Mouse (Mus musculus) small intestine, adult 2 months (tissue): ENCODE data around the gene Pfkl. TPM values are rescaled to one million over a fixed set of nuclear protein-coding genes. Genes with fewer than 3 reads are reported as not detected.
A peak's percentile ranks its signal among the peaks of the same experiment; 100 is the strongest.

ENCODE experiments used
- H3K27ac ChIP-seq: fragments of 200-500 bp; 2 replicates; pipeline ENCODE4 v1.5.1; 2012; ENCODE audit warnings: low read depth, low read length, control low read depth, inconsistent platforms; ENCODE audit not compliant: insufficient read depth
- H3K27me3 ChIP-seq: fragments of 200-500 bp; 2 replicates; pipeline ENCODE4 v1.6.1; 2012; ENCODE audit warnings: mild to moderate bottlenecking, moderate library complexity, low read length, inconsistent platforms; ENCODE audit not compliant: control insufficient read depth, insufficient read depth
- H3K36me3 ChIP-seq: fragments of 200-500 bp; 2 replicates; pipeline ENCODE4 v1.6.1; 2012; ENCODE audit warnings: mild to moderate bottlenecking, low read length, control low read depth, inconsistent platforms; ENCODE audit not compliant: control insufficient read depth, insufficient read depth
- H3K4me1 ChIP-seq: fragments of 200-500 bp; 2 replicates; pipeline ENCODE4 v1.6.1; 2012; ENCODE audit warnings: low read length, inconsistent platforms, mixed read lengths; ENCODE audit not compliant: control insufficient read depth, insufficient read depth, insufficient read length
- H3K4me3 ChIP-seq: fragments of 200-500 bp; 2 replicates; pipeline ENCODE4 v1.5.1; 2012; ENCODE audit warnings: low read depth, mild to moderate bottlenecking, control low read depth, inconsistent platforms, low read length, moderate library complexity
- CTCF ChIP-seq: fragments of 200-500 bp; IDR thresholded peaks from 2 replicates; pipeline ENCODE4 v1.5.1; 2012; ENCODE audit warnings: low read depth, mild to moderate bottlenecking, control low read depth, inconsistent platforms, low read length, moderate library complexity, mixed read lengths; ENCODE audit not compliant: insufficient replicate concordance, insufficient read length; ENCODE audit errors: extremely low read depth
- POLR2A ChIP-seq: fragments of 200-500 bp; IDR thresholded peaks from 2 replicates; pipeline ENCODE4 v1.6.1; 2012; ENCODE audit warnings: low read depth, mild to moderate bottlenecking, control low read depth, inconsistent platforms, low read length, moderate library complexity
- WGBS: fragments of 180-500 bp; shearing (Covaris S2); methylation state at CpG from one replicate; pipeline ENCODE4 v1.1.7; 2018; 5-methylcytosine and 5-hydroxymethylcytosine counted together
- polyA plus RNA-seq: library from polyadenylated mRNA; depleted of rRNA; stranded (reverse); fragments of >200 nt; gene quantifications from 2 replicates; pipeline ENCODE4 v1.2.3, GENCODE M21; 2012

Pfkl gene
- polyA plus RNA-seq, 1 experiment: 31.2 TPM

GRCm38 (mm10) chr10:78010335-78010734 lies 452 bp upstream of the Pfkl start:
- peaks cover 11% of the 10 kb centered on the region for H3K4me1 ChIP-seq
- no peaks in the 10 kb centered on the region for H3K27me3 ChIP-seq
- H3K4me3 ChIP-seq: peak overlapping the region; percentile 31
- H3K36me3 ChIP-seq: no peaks in the 10 kb centered on the region
- H3K27ac ChIP-seq: no peak overlapping the region
- 7% methylated on average over 10 of the region's 10 CpGs for WGBS
- TF ChIP-seq CTCF (no peak), POLR2A (no peak)

GRCm38 (mm10) chr10:78009184-78009944 lies 519 bp downstream of the Pfkl start:
- H3K4me1 ChIP-seq: peaks cover 18% of the 10 kb centered on the region

GRCm38 (mm10) chr10:78008169-78008568 lies 1.7 kb downstream of the Pfkl start:
- Histone ChIP-seq H3K36me3 (no peaks in the 10 kb centered on the region), H3K27ac (no peak overlapping the region), H3K4me3 (no peak overlapping the region), H3K4me1 (peaks cover 20% of the 10 kb centered on the region), H3K27me3 (no peaks in the 10 kb centered on the region)
- TF ChIP-seq POLR2A (no peak), CTCF (no peak)
- 83% methylated on average over 3 of the region's 3 CpGs for WGBS

More at GRCm38 (mm10) chr10:78009184-78009944, 519 bp downstream of the Pfkl start:
- H3K27me3 ChIP-seq: no peaks in the 10 kb centered on the region
- WGBS: under 1% methylated on average over 59 of the region's 59 CpGs
- no peaks in the 10 kb centered on the region for H3K36me3 ChIP-seq
- H3K4me3 ChIP-seq: peak overlapping the region; percentile 88
- peak overlapping the region; percentile 99 for H3K27ac ChIP-seq
- TF ChIP-seq CTCF (peak; percentile 28; the same call in 1 of the 2 replicates), POLR2A (peak; percentile 63; the same call in 1 of the 2 replicates)

- Histone ChIP-seq H3K4me1 (peaks cover 20% of the 10 kb centered on the region), H3K27ac (no peak overlapping the region), H3K36me3 (no peaks in the 10 kb centered on the region), H3K27me3 (no peaks in the 10 kb centered on the region), H3K4me3 (no peak overlapping the region)
- WGBS: 44% methylated on average over 7 of the region's 7 CpGs
- TF ChIP-seq POLR2A (no peak), CTCF (no peak)
Measured at GRCm38 (mm10) chr10:78007203-78007602, 2.7 kb downstream of the Pfkl start.

- peaks cover 3% of the 10 kb centered on the region; the same call in 1 of the 2 replicates for H3K36me3 ChIP-seq
- no peak overlapping the region for H3K27ac ChIP-seq
- TF ChIP-seq POLR2A (no peak), CTCF (no peak)
- WGBS: 78% methylated on average over 4 of the region's 4 CpGs
- no peaks in the 10 kb centered on the region for H3K27me3 ChIP-seq
- no peak overlapping the region for H3K4me3 ChIP-seq
- H3K4me1 ChIP-seq: peaks cover 20% of the 10 kb centered on the region
Measured at GRCm38 (mm10) chr10:78005791-78006438, 4.0 kb downstream of the Pfkl start.

- Histone ChIP-seq H3K36me3 (peaks cover 16% of the 10 kb centered on the region), H3K27ac (peak overlapping the region; percentile 25; the same call in 1 of the 2 replicates), H3K4me3 (no peak overlapping the region), H3K27me3 (no peaks in the 10 kb centered on the region), H3K4me1 (peaks cover 20% of the 10 kb centered on the region)
- TF ChIP-seq CTCF (no peak), POLR2A (no peak)
- WGBS: 49% methylated on average over 3 of the region's 3 CpGs
Measured at GRCm38 (mm10) chr10:78004479-78005100, 5.3 kb downstream of the Pfkl start.

- no peak overlapping the region for H3K27ac ChIP-seq
- peaks cover 14% of the 10 kb centered on the region; the same call in 1 of the 2 replicates for H3K4me1 ChIP-seq
- H3K36me3 ChIP-seq: peaks cover 28% of the 10 kb centered on the region
- H3K4me3 ChIP-seq: no peak overlapping the region
- no peak for TF ChIP-seq CTCF
- TF ChIP-seq POLR2A: no peak
- 93% methylated on average over 2 of the region's 2 CpGs for WGBS
- H3K27me3 ChIP-seq: no peaks in the 10 kb centered on the region
Measured at GRCm38 (mm10) chr10:78002316-78002715, 7.6 kb downstream of the Pfkl start.
